Mouse (Mus musculus) Muller cell, postnatal 12 days (primary cell): Measurements from ENCODE around the gene Acod1.

Source experiments
- DNase-seq: peaks from one replicate; pipeline ENCODE4 v3.0.0-alpha.2; 2015; ENCODE audit errors: inconsistent ontology term

The Acod1 gene

DNA sequence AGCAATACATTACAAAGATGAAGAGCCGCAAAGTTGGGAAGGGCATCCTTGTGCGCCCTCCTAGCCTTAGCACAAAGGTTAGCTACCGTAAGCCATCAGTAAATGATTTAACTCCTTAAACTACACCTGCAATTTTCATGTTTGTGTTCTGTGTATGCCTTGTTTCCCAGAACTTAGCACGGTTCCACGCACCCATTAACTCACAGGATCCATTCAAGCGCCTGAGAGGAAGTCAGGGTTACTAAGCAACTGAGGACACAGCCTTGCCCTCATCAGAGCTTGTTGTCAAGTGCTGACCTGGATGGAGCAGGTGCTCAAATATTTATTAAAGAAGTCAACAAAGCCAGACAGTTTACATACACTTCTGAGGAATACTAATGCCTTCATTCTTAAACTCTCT lies 55.5 kb downstream of the Acod1 start:
- DNase-seq: no peak

DNA sequence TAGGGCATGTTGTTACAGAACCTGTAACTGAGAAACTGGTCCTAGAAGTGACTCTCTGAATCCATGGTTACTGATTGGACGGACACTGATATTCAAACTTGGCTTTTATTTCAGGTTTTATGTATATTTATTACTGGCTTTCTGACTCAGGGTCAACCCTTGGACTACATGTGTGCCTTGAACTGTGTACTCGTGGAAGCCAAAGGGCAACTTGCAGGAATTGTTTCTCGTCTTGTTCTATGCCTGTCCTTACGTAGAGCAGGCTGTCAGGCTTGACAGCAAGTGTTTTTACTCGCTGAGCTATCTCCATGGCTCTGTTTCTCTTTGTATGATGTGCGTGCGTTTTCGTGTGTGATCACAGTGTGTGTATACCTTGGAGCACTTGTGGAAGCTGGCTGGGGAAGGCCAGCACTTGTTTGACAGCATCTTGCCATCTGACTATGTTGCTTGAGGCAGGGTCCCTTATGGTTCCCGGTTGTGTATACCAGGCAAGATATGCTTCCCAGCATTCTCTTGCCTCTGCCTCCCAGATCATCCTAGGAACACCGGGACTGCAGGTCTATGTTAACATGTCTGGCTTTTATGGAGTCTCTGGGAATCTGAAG lies 56.1 kb downstream of the Acod1 start:
- DNase-seq: no peak
